Mouse (Mus musculus) megakaryocyte progenitor cell, adult 5-6 weeks (primary cell): Measurements from ENCODE around the gene Gm10715. TPM values are rescaled to one million over a fixed set of nuclear protein-coding genes. Genes with fewer than 3 reads are reported as not detected.
"Not testable (repeated sequence)": the region's sequence is repeated elsewhere in the genome, so short reads cannot be mapped to it uniquely, and the experiment has no call there.

Source experiments
- ATAC-seq: replicated peaks from 2 replicates; pipeline ENCODE4 v1.8.0; 2016; ENCODE audit warnings: mild to moderate bottlenecking, moderate TSS enrichment, inconsistent platforms; ENCODE audit not compliant: poor library complexity
- total RNA-seq, 2 experiments: library from RNA; stranded (forward) in 1 of 2; stranded (reverse) in 1 of 2; fragments of 157-497, 149-512 nt in 1 of 2; fragments of 200-1000 nt in 1 of 2; gene quantifications; 2 replicates each; pipeline versions ENCODE4 v1.2.3 to v1.2.4; 2015 to 2017

Gm10715 gene
- not detected in 2 replicates for total RNA-seq (2015)
- total RNA-seq (2017), result not detected in 2 replicates

DNA sequence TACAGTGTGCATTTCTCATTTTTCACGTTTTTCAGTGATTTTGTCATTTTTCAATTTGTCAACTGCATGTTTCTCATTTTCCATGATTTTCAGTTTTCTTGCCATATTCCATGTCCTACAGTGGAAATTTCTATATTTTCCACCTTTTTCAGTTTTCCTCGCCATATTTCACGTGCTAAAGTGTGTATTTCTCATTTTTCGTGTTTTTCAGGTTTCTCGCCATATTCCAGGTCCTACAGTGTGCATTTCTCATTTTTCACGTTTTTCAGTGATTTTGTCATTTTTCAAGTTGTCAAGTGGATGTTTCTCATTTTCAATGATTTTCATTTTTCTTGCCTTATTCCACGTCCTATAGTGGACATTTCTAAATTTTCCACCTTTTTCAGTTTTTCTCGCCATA, at the start of gene Gm10715:
TSS of gene Gm10715 (plus strand) at position 301 of the 400 bp plus-strand sequence.
- ATAC-seq, result not testable (repeated sequence)

DNA sequence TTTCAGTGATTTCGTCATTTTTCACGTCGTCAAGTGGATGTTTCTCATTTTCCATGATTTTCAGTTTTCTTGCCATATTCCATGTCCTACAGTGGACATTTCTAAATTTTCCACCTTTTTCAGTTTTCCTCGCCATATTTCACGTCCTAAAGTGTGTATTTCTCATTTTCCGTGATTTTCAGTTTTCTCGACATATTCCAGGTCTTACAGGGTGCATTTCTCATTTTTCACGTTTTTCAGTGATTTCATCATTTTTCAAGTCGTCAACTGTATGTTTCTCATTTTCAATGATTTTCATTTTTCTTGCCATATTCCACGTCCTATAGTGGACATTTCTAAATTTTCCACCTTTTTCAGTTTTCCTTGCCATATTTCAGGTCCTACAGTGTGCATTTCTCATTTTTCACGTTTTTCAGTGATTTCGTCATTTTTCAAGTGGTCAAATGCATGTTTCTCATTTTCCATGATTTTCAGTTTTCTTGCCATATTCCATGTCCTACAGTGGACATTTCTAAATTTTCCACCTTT, 36.2 kb upstream of the Gm10715 start, which contains the start of gene Gm10722:
TSS of gene Gm10722 (plus strand) at position 478 of the 528 bp plus-strand sequence.
- not testable (repeated sequence) for ATAC-seq

DNA sequence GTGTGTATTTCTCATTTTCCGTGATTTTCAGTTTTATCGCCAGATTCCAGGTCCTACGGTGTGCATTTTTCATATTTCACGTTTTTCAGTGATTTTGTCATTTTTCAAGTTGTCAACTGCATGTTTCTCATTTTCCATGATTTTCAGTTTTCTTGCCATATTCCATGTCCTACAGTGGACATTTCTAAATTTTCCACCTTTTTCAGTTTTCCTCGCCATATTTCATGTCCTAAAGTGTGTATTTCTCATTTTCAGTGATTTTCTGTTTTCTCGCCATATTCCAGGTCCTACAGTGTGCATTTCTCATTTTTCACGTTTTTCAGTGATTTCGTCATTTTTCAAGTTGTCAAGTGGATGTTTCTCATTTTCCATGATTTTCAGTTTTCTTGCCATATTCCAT, 35.7 kb upstream of the Gm10715 start:
- ATAC-seq, result not testable (repeated sequence)

DNA sequence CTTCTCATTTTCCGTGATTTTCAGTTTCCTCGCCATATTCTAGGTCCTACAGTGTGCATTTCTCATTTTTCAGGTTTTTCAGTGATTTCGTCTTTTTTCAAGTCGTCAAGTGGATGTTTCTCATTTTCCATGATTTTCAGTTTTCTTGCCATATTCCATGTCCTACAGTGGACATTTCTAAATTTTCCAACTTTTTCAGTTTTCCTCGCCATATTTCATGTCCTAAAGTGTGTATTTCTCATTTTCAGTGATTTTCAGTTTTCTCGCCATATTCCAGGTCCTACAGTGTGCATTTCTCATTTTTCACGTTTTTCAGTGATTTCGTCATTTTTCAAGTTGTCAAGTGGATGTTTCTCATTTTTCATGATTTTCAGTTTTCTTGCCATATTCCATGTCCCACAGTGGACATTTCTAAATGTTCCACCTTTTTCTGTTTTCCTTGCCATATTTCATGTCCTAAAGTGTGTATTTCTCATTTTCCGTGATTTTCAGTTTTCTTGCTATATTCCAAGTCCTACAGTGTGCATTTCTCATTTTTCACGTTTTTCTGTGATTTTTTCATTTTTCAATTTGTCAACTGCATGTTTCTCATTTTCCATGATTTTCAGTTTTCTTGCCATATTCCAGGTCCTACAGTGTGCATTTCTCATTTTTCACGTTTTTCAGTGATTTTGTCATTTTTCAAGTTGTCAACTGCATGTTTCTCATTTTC, 34.6 kb upstream of the Gm10715 start:
- peak; percentile 37; the same call in 1 of the 2 replicates for ATAC-seq

DNA sequence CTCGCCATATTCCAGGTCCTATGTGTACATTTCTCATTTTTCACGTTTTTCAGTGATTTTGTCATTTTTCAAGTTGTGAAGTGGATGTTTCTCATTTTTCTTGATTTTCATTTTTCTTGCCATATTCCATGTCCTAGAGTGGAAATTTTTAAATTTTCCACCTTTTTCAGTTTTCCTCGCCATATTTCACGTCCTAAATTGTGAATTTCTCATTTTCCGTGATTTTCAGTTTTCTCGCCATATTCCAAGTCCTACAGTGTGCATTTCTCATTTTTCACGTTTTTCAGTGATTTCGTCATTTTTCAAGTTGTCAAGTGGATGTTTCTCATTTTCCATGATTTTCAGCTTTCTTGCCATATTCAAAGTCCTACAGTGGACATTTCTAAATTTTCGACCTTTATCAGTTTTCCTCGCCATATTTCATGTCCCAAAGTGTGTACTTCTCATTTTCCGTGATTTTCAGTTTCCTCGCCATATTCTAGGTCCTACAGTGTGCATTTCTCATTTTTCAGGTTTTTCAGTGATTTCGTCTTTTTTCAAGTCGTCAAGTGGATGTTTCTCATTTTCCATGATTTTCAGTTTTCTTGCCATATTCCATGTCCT, 33.8 kb upstream of the Gm10715 start, which contains the start of gene Gm11168:
TSS of gene Gm11168 (plus strand) at position 553 of the 603 bp plus-strand sequence.
- not testable (repeated sequence) for ATAC-seq

DNA sequence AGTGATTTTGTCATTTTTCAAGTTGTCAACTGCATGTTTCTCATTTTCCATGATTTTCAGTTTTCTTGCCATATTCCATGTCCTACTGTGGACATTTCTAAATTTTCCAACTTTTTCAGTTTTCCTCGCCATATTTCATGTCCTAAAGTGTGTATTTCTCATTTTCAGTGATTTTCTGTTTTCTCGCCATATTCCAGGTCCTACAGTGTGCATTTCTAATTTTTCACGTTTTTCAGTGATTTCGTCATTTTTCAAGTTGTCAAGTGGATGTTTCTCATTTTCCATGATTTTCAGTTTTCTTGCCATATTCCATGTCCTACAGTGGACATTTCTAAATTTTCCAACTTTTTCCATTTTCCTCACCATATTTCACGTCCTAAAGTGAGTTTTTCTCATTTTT, 30.5 kb upstream of the Gm10715 start:
- ATAC-seq, result peak; percentile 35

DNA sequence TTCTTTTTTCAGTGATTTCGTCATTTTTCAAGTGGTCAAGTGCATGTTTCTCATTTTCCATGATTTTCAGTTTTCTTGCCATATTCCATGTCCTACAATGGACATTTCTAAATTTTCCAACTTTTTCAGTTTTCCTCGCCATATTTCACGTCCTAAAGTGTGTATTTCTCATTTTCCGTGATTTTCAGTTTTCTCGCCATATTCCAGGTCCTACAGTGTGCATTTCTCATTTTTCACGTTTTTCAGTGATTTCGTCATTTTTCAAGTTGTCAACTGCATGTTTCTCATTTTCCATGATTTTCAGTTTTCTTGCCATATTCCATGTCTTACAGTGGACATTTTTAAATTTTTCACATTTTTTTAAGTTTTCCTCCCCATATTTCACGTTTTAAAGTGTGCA, 30.0 kb upstream of the Gm10715 start:
- ATAC-seq, result not testable (repeated sequence)

DNA sequence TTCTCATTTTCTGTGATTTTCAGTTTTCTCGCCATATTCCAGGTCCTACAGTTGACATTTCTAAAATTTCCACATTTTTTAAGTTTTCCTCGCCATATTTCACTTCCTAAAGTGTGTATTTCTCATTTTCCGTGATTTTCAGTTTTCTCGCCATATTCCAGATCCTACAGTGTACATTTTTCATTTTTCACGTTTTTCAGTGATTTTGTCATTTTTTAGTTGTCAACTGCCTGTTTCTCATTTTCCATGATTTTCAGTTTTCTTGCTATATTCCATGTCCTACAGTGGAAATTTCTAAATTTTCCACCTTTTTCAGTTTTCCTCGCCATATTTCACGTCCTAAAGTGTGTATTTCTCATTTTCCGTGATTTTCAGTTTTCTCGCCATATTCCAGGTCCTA, 29.4 kb upstream of the Gm10715 start:
- 0 out of 2 replicates have a peak, but pooled peaks have one; percentile 16 for ATAC-seq

DNA sequence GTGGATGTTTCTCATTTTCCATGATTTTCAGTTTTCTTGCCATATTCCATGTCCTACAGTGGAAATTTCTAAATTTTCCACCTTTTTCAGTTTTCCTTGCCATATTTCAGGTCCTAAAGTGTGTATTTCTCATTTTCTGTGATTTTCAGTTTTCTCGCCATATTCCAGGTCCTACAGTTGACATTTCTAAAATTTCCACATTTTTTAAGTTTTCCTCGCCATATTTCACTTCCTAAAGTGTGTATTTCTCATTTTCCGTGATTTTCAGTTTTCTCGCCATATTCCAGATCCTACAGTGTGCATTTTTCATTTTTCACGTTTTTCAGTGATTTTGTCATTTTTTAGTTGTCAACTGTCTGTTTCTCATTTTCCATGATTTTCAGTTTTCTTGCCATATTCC, 27.3 kb upstream of the Gm10715 start:
- peak; percentile 27 for ATAC-seq

DNA sequence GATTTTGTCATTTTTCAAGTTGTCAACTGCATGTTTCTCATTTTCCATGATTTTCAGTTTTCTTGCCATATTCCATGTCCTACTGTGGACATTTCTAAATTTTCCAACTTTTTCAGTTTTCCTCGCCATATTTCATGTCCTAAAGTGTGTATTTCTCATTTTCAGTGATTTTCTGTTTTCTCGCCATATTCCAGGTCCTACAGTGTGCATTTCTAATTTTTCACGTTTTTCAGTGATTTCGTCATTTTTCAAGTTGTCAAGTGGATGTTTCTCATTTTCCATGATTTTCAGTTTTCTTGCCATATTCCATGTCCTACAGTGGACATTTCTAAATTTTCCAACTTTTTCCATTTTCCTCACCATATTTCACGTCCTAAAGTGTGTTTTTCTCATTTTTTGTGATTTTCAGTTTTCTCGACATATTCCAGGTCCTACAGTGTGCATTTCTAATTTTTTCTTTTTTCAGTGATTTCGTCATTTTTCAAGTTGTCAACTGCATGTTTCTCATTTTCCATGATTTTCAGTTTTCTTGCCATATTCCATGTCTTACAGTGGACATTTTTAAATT, 24.5 kb upstream of the Gm10715 start:
- peak; percentile 42 for ATAC-seq

DNA sequence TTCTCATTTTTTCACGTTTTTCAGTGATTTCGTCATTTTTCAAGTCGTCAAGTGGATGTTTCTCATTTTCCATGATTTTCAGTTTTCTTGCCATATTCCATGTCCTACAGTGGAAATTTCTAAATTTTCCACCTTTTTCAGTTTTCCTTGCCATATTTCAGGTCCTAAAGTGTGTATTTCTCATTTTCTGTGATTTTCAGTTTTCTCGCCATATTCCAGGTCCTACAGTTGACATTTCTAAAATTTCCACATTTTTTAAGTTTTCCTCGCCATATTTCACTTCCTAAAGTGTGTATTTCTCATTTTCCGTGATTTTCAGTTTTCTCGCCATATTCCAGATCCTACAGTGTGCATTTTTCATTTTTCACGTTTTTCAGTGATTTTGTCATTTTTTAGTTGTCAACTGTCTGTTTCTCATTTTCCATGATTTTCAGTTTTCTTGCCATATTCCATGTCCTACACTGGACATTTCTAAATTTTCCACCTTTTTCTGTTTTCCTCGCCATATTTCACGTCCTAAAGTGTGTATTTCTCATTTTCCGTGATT, 23.9 kb upstream of the Gm10715 start, which contains the start of gene Gm10721:
TSS of gene Gm10721 (plus strand) at position 408 of the 547 bp plus-strand sequence.
- peak; percentile 36 for ATAC-seq

DNA sequence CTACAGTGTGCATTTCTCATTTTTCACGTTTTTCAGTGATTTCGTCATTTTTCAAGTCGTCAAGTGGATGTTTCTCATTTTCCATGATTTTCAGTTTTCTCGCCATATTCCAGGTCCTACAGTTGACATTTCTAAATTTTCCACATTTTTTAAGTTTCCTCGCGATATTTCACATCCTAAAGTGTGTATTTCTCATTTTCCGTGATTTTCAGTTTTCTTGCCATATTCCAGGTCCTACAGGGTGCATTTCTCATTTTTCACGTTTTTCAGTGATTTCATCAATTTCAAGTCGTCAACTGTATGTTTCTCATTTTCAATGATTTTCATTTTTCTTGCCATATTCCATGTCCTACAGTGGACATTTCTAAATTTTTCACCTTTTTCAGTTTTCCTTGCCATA, 21.3 kb upstream of the Gm10715 start, which contains the start of gene Gm10720:
TSS of gene Gm10720 (plus strand) at position 301 of the 400 bp plus-strand sequence.
- ATAC-seq, result not testable (repeated sequence)

DNA sequence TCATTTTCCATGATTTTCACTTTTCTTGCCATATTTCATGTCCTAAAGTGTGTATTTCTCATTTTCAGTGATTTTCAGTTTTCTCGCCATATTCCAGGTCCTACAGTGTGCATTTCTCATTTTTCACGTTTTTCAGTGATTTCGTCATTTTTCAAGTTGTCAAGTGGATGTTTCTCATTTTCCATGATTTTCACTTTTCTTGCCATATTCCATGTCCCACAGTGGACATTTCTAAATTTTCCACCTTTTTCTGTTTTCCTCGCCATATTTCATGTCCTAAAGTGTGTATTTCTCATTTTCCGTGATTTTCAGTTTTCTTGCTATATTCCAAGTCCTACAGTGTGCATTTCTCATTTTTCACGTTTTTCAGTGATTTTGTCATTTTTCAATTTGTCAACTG, 20.8 kb upstream of the Gm10715 start:
- not testable (repeated sequence) for ATAC-seq

DNA sequence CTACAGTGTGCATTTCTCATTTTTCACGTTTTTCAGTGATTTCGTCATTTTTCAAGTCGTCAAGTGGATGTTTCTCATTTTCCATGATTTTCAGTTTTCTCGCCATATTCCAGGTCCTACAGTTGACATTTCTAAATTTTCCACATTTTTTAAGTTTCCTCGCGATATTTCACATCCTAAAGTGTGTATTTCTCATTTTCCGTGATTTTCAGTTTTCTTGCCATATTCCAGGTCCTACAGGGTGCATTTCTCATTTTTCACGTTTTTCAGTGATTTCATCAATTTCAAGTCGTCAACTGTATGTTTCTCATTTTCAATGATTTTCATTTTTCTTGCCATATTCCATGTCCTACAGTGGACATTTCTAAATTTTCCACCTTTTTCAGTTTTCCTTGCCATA, 19.6 kb upstream of the Gm10715 start, which contains the start of gene Gm10719:
TSS of gene Gm10719 (plus strand) at position 301 of the 400 bp plus-strand sequence.
- ATAC-seq, result not testable (repeated sequence)

DNA sequence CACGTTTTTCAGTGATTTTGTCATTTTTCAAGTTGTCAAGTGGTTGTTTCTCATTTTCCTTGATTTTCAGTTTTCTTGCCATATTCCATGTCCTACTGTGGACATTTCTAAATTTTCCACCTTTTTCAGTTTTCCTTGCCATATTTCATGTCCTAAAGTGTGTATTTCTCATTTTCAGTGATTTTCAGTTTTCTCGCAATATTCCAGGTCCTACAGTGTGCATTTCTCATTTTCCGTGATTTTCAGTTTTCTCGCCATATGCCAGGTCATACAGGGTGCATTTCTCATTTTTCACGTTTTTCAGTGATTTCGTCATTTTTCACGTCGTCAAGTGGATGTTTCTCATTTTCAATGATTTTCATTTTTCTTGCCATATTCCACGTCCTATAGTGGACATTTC, 17.7 kb upstream of the Gm10715 start:
- ATAC-seq, result not testable (repeated sequence)

DNA sequence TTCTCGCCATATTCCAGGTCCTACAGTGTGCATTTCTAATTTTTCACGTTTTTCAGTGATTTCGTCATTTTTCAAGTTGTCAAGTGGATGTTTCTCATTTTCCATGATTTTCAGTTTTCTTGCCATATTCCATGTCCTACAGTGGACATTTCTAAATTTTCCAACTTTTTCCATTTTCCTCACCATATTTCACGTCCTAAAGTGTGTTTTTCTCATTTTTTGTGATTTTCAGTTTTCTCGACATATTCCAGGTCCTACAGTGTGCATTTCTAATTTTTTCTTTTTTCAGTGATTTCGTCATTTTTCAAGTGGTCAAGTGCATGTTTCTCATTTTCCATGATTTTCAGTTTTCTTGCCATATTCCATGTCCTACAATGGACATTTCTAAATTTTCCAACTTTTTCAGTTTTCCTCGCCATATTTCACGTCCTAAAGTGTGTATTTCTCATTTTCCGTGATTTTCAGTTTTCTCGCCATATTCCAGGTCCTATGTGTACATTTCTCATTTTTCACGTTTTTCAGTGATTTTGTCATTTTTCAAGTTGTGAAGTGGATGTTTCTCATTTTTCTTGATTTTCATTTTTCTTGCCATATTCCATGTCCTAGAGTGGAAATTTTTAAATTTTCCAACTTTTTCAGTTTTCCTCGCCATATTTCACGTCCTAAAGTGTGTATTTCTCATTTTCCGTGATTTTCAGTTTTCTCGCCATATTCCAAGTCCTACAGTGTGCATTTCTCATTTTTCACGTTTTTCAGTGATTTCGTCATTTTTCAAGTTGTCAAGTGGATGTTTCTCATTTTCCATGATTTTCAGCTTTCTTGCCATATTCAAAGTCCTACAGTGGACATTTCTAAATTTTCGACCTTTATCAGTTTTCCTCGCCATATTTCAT, 16.6 kb upstream of the Gm10715 start:
- ATAC-seq, result peak; percentile 38

DNA sequence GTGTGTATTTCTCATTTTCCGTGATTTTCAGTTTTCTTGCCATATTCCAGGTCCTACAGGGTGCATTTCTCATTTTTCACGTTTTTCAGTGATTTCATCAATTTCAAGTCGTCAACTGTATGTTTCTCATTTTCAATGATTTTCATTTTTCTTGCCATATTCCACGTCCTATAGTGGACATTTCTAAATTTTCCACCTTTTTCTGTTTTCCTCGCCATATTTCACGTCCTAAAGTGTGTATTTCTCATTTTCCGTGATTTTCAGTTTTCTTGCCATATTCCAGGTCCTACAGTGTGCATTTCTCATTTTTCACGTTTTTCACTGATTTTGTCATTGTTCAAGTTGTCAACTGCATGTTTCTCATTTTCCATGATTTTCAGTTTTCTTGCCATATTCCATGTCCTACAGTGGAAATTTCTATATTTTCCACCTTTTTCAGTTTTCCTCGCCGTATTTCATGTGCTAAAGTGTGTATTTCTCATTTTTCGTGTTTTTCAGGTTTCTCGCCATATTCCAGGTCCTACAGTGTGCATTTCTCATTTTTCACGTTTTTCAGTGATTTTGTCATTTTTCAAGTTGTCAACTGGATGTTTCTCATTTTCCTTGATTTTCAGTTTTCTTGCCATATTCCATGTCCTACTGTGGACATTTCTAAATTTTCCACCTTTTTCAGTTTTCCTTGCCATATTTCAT, 14.2 kb upstream of the Gm10715 start:
- ATAC-seq, result not testable (repeated sequence)

DNA sequence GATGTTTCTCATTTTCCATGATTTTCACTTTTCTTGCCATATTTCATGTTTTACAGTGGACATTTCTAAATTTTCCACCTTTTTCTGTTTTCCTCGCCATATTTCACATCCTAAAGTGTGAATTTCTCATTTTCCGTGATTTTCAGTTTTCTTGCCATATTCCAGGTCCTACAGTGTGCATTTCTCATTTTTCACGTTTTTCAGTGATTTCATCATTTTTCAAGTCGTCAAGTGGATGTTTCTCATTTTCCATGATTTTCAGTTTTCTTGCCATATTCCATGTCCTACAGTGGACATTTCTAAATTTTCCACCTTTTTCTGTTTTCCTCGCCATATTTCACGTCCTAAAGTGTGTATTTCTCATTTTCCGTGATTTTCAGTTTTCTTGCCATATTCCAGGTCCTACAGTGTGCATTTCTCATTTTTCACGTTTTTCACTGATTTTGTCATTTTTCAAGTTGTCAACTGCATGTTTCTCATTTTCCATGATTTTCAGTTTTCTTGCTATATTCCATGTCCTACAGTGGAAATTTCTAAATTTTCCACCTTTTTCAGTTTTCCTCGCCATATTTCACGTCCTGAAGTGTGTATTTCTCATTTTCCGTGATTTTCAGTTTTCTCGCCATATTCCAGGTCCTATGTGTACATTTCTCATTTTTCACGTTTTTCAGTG, 13.2 kb upstream of the Gm10715 start, which contains the start of gene Gm10718:
TSS of gene Gm10718 (plus strand) at position 236 of the 673 bp plus-strand sequence.
- ATAC-seq, result not testable (repeated sequence)
